Mouse (Mus musculus) liver, adult 2 months (tissue): ENCODE results near the gene Pla2g10.
"Not testable (repeated sequence)": the region's sequence is repeated elsewhere in the genome, so short reads cannot be mapped to it uniquely, and the experiment has no call there.

Experiments used
- CTCF ChIP-seq: fragments of 200-500 bp; IDR thresholded peaks from 2 replicates; pipeline ENCODE4 v1.5.1; 2011; ENCODE audit warnings: low read depth, low read length, control low read depth
- POLR2A ChIP-seq: fragments of 200-500 bp; IDR thresholded peaks from 2 replicates; pipeline ENCODE4 v1.6.1; 2011; ENCODE audit warnings: low read length, control low read depth; ENCODE audit not compliant: insufficient read depth; ENCODE audit errors: extremely low read depth

DNA sequence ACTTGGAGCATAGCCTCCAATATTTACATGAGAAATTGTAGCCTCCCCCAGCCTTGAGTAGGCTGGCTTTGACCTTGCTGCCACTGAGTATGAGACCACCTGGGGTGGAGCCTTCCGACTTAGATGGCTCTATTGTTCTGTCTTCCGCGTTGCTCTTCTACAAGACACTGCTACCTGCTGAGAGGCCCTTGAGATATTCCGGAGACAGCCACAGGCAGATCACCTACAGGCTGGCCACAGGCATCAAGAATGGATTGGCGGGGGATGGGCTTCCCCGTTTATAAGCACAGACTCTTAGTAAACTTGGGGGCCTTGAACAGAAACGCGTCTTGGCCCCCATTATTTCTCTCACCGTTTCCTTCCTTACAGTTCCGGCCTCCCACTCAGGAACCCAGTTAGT lies 18.0 kb upstream of the Pla2g10 start:
- not testable (repeated sequence) for TF ChIP-seq CTCF, POLR2A
